Mouse (Mus musculus) lung, postnatal 0 days (tissue): ENCODE data around the gene Adamts16.

Source experiments
- CTCF ChIP-seq: IDR thresholded peaks from 2 replicates; pipeline ENCODE4 v1.5.1; 2016; ENCODE audit warnings: antibody characterized with exemption, mild to moderate bottlenecking
- EP300 ChIP-seq: IDR thresholded peaks from 2 replicates; pipeline ENCODE4 v1.6.1; 2016; ENCODE audit warnings: antibody characterized with exemption, mild to moderate bottlenecking, control low read depth

DNA sequence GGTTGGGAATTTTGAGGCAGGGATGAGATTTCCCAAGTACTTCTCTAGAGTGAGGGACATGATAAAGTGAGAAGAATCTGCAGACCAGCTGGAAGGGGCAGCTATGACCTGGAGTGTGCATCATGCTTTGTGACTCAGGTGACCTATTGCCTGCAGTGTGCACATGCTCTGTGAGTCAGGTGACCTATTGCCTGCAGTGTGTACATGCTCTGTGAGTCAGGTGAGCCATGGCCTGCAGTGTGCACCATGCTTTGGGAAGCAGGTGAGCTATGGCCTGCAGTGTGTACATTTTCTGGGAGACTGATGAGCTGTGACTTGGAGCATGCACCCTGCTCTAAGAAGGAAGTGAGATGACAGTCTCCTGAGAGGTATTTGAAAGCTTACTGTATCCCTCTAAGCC lies 33.1 kb upstream of the Adamts16 start:
- TF ChIP-seq EP300: no peak
- no peak for TF ChIP-seq CTCF
